Mouse (Mus musculus): Measurements from ENCODE around the gene Kirrel3. TPM values are rescaled to one million over a fixed set of nuclear protein-coding genes. Genes with fewer than 3 reads are reported as not detected.

Gene Kirrel3
- total RNA-seq, 2 experiments from 2014 or later: 0.47 to 0.51 TPM

GRCm38 (mm10) chr9:35035074-35035473 is 549.4 kb downstream of the Kirrel3 start:
- peak in 1 of 2 experiments; percentile 3 for DNase-seq

GRCm38 (mm10) chr9:35038922-35039586 is 553.4 kb downstream of the Kirrel3 start:
- DNase-seq: peak; percentile 86 to 90

- DNase-seq: no peak
Measured at GRCm38 (mm10) chr9:35039846-35040245, 554.2 kb downstream of the Kirrel3 start.

DNA sequence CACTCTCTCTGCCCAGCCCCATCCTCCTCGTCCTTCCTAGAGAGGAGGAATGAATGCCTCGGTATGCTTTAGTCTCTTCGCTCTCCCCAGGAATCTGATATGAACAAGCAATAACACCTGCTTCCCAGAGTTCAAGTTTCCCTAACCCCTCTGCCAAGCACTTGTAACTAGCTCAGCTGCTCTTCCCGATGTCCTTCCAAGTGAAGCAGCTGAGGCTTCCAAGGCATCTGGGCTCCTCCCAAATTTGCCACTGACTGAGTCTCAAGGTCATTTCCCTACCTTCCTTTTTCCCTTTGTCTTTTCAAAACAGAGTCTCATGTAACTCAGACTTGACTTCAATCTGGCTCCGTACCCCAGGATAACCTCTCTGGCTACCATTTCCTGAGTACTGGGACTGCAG is 555.8 kb downstream of the Kirrel3 start:
- DNase-seq: peak in 1 of 2 experiments; percentile 49

- DNase-seq: no peak
Measured at GRCm38 (mm10) chr9:35043619-35044018, 557.9 kb downstream of the Kirrel3 start.

DNA sequence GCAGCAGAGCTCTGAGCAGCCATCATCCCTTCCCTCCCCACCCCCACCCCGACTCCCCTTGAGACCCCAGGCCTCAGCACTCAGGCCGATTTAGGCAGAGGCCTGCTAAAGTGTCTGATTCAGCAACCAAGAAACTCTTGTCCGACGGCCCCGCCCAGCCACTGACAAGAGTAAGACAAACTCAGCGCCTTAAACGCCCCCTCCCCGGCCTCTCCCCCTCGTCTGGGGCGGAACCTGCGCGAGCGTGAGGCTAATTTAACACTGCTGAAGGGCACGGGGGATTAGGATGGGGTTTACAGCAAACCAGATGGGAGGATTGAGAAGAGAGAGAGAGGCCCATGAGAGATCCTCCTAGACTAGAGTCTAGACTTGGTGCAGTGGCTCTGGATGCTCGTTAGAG is 558.8 kb downstream of the Kirrel3 start:
- DNase-seq: no peak

GRCm38 (mm10) chr9:35045031-35045531 is 559.4 kb downstream of the Kirrel3 start:
- DNase-seq: peak; percentile 78 to 81

DNA sequence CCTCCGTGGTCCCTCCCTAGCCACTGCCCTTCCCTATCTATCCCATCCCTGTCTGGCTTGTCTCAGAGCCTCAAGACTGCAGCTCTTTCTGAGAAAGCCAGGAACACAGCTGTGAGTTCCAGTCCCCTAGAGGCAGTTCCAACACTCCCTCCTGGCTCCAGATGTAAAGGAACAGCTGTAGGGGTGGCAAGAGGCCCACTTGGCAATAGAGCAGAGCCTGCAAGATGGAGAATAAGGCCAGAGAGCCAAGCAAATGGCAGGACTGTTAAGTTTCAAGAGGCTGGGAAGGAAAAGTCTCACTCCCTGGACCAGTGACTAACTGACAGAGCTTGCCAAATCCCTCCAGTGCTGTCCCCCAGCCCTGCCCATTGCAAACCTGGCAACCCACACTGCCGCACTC is 560.1 kb downstream of the Kirrel3 start:
- DNase-seq: peak; percentile 95 to 96

DNA sequence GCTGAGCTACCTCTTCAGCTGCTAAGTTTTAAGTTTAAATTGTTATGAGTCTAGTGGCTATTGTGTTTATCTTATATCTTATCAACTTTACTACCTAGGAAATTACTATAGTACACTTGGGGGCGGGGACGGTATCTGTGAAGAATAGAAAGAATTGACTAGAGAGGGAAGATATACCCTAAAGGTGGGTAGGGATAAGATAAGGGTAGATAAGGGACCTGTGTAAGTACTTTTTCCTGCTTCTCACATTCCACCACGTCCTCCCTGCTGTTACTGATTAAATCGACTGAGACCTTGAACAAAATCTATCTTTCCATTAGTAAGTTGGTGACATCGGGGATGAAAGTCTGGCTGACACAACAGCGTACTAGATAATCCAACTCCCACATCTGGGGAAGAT is 562.8 kb downstream of the Kirrel3 start:
- no peak for DNase-seq

DNA sequence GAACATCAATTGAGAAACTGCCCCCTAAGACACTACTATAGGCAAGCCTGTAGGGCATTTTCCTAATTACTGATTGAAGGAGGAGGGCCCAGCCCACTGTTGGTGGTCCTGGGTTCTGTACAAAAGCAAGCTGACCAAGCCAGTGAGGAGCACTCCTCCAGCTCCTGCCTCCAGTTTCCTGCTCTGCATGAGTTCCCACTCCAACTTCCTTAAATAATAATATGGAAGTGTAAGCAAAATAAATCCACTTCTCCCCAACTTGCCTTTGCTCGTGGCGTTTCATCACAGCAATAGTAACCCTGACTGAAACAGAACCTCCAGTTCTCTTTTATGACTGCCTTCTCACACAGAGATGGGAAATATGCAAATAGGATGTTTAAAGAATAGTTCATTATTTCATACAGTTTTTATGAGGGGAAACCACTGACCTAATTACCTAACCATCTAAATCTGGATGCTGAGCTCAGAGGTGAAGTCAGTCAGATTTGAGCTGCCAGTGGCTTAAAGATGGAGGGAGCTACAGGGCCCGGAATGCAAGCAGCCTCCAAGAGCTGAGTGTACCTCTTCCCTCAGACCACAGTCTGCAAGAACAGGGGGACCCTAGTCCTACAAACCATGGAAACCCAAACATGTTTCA is 564.3 kb downstream of the Kirrel3 start:
- DNase-seq: no peak

GRCm38 (mm10) chr9:35050701-35051454 is 565.2 kb downstream of the Kirrel3 start:
- no peak for DNase-seq

DNA sequence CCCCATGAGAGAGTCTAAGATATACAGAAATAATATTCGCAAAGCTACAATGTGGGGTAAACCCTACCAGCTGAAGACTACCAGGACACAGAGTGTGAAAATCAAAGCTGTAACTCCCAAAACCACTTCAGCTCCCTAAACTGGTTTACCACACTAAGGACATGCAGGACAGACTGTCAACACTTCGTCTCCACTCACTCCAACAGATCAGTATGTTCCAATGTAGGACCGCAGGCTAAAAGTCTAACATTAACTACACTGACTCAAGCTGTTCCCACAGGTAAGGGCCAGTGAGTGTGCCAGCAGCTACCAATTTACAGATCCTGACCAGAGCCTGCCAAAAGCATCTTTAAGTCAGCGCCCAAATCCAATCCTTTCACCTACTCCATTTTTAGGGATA is 566.0 kb downstream of the Kirrel3 start:
- DNase-seq: peak; percentile 56 to 81

- DNase-seq: no peak
Measured at GRCm38 (mm10) chr9:35052671-35053070, 567.0 kb downstream of the Kirrel3 start.

DNA sequence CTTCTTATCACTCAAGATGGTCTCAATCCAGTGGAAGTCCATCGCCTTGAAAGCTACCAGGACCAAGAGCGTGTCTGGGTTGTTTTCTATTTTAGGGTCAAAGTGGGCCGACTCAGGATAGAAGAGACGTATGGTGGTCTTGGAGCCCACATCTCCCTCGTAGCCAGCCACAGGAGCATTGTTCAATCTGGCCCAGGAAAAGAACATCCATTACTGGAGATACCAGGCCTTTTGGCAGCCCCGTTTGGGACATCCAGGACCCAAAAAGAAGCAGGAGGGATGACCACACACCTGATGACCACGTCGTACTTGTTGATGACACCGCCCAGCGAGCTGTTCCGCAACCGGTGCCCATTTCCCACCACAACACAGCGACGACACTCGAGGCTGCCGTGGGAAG is 567.4 kb downstream of the Kirrel3 start:
- DNase-seq: no peak

- DNase-seq: peak in 1 of 2 experiments; percentile 0
Measured at GRCm38 (mm10) chr9:35053669-35054068, 568.0 kb downstream of the Kirrel3 start.

DNA sequence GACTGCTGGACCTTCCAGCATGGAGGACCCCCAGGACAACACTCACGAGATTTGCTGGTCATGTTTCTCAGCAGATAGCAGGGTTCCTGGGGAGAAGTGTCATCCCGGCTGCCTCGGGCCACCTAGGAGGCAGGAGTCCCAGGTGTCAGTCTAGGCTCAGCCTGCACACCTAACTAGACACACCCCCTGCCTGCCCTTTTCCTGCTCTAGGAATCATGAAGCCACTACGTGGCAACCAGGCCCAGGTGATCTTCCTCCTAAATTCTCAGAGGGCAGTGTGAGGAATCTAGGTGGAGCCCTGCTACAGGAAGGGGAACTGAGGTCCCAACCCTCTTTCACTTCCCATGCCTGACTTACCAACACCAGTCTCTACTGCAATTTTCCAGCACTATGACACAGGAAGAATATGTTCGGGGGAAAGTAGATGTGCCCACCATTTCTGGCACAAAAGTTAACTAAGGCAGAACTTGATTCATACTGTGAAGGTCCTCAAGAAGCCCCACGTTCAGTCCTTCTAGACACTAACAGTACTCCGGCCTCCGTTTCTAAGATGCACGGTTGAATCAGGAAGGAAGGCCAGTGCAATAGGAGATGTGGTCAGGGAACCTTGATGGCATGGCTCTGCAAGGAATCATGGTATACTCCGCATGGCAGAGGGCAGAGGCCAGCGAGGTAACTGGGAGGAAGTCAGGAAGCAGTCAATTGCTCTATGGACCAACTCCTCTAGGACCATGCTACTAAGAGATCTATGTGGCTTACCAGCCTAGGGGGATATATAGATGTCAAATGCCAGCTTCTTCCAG is 570.0 kb downstream of the Kirrel3 start:
- peak in 1 of 2 experiments; percentile 38 for DNase-seq

DNA sequence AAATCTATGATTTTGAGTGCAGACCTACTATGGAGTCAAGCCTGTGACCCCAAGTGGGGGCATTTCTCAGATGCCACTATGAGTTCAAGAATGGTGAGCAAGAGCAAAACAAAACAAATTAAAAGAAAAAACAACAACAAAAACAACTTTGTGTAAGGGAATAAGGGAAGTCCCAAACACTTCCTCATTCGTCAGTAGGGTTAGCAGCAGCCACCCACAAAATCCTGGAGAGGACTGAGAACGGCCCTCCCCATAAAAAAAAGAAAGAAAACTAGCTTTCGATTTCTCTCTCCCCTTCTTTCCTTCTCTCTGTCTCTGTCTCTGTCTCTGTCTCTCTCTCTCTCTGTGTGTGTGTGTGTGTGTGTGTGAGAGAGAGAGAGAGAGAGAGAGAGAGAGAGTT is 570.9 kb downstream of the Kirrel3 start:
- peak in 1 of 2 experiments; percentile 0 for DNase-seq

DNA sequence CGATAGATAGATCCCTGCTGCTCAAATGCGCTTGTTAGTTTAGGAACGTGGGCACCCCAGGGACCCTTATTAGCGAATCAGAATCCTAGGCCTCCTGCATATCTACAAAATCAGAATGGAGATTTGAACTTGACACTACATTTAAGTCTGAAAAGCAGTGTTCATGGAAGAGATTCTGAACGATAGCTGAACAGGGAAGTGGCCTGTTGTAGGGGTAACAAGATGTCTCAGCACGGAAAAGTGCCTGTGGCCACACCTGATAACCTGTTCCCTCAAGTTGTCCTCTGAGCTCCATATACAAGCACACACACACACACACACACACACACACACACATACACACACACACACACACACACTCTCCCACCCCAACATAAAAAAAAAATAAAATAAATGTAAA is 571.9 kb downstream of the Kirrel3 start:
- DNase-seq: peak in 1 of 2 experiments; percentile 1

- DNase-seq: peak in 1 of 2 experiments; percentile 8
Measured at GRCm38 (mm10) chr9:35058186-35058585, 572.5 kb downstream of the Kirrel3 start.

GRCm38 (mm10) chr9:35058596-35059354 is 573.1 kb downstream of the Kirrel3 start:
- peak; percentile 60 to 61 for DNase-seq

DNA sequence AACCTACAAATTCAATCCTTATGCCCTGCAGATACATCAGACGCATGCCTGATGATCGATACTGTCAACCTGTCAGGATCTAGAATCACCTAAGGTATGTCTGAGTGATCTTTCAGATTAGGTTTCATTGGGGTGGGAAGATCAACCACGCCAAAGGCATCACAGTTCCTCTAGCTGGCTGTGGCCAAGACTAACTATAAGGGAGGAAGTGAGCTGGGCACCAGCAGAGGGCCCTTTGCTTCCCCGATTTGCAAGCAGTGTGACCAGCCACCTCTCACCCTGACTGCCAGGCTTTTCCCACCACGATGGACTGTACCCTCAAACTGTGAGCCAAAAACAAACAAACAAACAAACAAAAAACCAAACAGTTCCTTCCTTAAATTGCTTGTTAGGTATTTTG is 574.2 kb downstream of the Kirrel3 start:
- peak in 1 of 2 experiments; percentile 17 for DNase-seq

Measured in heart, adult 18-20 months (tissue).